Mouse (Mus musculus): Measurements from ENCODE around the gene Snx3. TPM values are rescaled to one million over a fixed set of nuclear protein-coding genes. Genes with fewer than 3 reads are reported as not detected.

Gene Snx3
- total RNA-seq, 2 experiments from 2014 or later = 213 to 260 TPM

- DNase-seq = peak in 1 of 2 experiments; percentile 12
These were observed 2.4 kb downstream of the Snx3 start for GRCm38 (mm10) chr10:42504096-42504710.

- DNase-seq = no peak
These were observed 8.3 kb downstream of the Snx3 start for GRCm38 (mm10) chr10:42510141-42510540.

- no peak for DNase-seq
These were observed 9.6 kb downstream of the Snx3 start for GRCm38 (mm10) chr10:42511184-42512135.

- DNase-seq = no peak
These were observed 12.3 kb downstream of the Snx3 start for GRCm38 (mm10) chr10:42514125-42514524.

- DNase-seq = no peak
These were observed 16.5 kb downstream of the Snx3 start for GRCm38 (mm10) chr10:42518363-42518762.

GRCm38 (mm10) chr10:42521315-42521981, 19.6 kb downstream of the Snx3 start:
- DNase-seq = no peak

- DNase-seq = no peak
These were observed 21.1 kb downstream of the Snx3 start for GRCm38 (mm10) chr10:42522912-42523311.

GRCm38 (mm10) chr10:42523556-42524162, 21.8 kb downstream of the Snx3 start:
- no peak for DNase-seq

GRCm38 (mm10) chr10:42525682-42526081, 23.9 kb downstream of the Snx3 start:
- DNase-seq = no peak

GRCm38 (mm10) chr10:42533836-42534453, 32.1 kb downstream of the Snx3 start:
- no peak for DNase-seq

- DNase-seq = no peak
These were observed 35.9 kb downstream of the Snx3 start for GRCm38 (mm10) chr10:42537571-42538316.

GRCm38 (mm10) chr10:42545707-42546503, 44.1 kb downstream of the Snx3 start:
- DNase-seq = no peak

GRCm38 (mm10) chr10:42546507-42546906, 44.7 kb downstream of the Snx3 start:
- DNase-seq = no peak

GRCm38 (mm10) chr10:42559581-42560200, 57.9 kb downstream of the Snx3 start:
- no peak for DNase-seq

- peak; percentile 37 to 61 for DNase-seq
These were observed 60.4 kb downstream of the Snx3 start for GRCm38 (mm10) chr10:42562272-42562671.

- no peak for DNase-seq
These were observed 70.7 kb downstream of the Snx3 start for GRCm38 (mm10) chr10:42572567-42572966.

GRCm38 (mm10) chr10:42572971-42573370, 71.1 kb downstream of the Snx3 start:
- DNase-seq = no peak

- peak in 1 of 2 experiments; percentile 4 for DNase-seq
These were observed 72.8 kb downstream of the Snx3 start for GRCm38 (mm10) chr10:42574639-42575038.

GRCm38 (mm10) chr10:42577525-42578280, 75.9 kb downstream of the Snx3 start:
- no peak for DNase-seq

Data from adrenal gland, postnatal 36 days (tissue).